Mouse (Mus musculus) lung, postnatal 36 days (tissue): ENCODE results near the gene Snx1.

Experiments used
- DNase-seq: peaks from one replicate; pipeline ENCODE4 v3.0.0; 2022; ENCODE audit warnings: mixed read lengths

Snx1 gene

GRCm38 (mm10) chr9:66087062-66087461 is 39.3 kb downstream of the Snx1 start:
- no peak for DNase-seq

DNA sequence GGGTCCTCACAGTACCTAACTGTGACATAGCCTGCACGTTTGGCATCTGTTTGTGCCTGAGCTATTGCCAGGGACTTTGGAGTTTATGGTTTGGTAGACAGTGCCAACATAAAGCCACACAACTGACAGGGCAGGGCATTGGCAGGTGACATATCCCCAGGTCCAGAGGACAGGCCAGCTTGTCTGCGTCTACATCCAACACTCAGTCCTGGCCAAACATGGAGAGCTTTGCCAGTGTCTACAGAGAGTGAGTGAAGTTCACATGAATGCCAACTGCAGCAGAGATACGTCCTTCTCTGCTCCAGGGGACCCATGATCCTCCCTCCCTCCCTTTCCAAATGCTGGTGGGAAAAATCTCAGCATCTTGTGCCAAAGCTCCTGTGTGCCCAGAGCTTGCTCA is 42.2 kb downstream of the Snx1 start:
- no peak for DNase-seq

GRCm38 (mm10) chr9:66081999-66082398 is 44.4 kb downstream of the Snx1 start:
- DNase-seq, result no peak

GRCm38 (mm10) chr9:66080804-66081459 is 45.5 kb downstream of the Snx1 start:
- peak; percentile 79 for DNase-seq

DNA sequence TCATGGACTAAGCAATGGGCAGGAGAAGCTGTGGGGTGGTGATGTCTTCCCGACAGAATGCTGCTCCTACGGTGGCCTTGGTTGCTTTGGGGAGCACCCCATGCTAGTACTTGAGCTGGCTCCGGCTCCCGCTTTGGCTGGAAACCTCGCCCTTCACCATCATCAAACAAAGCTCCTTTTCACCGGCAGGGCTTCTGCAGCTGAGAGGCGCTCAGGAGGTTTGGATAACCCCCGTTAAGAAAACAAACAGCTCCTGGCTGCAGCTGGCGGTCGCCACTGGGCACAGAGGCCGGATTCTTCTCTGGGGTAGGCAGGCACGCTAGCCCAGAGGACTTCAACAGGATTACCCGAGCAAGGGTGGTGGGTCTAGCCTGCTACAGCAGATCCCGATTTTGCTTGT is 47.9 kb downstream of the Snx1 start:
- DNase-seq, result peak; percentile 28

DNA sequence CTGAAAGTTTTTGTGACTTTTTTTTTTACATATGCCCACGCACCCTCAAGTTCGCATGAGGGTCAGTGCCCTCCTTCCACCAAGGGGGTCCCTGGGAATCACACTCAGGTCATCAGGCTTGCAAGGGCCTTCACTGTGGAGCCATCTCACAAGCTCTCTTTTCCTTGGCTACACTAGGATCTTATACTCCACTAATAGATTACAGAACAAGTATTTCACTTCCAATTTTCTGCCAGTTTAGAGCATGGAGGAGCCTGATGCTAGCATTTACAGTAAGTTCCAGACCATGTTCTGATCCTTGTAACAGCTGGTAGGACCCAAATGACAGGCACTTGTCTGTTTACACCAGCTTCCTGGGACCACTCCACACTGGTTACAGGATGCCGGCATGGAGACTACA is 48.3 kb downstream of the Snx1 start:
- no peak for DNase-seq

DNA sequence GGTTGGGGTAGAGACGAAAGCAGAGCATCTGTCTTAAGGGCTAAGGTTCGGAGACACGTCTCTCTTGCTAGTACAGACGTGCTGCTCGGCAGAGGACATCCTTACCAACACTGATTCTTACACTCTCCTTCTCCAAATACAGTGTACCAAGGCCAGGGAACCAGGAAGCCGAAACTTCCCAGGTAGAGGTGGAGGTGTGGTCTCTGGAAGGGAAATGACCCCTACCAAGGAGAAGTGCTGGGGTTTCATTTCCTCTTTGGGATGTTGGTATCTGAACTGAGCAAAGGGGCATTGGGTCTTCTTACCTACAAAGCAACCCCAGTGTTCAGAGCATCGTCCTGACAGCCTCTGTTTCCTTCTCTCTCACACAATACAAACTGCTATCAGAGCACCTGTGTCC is 53.6 kb downstream of the Snx1 start:
- no peak for DNase-seq

GRCm38 (mm10) chr9:66070151-66070550 is 56.2 kb downstream of the Snx1 start:
- DNase-seq, result no peak

GRCm38 (mm10) chr9:66069583-66069982 is 56.8 kb downstream of the Snx1 start, which contains the start of gene Snx22:
TSS of gene Snx22 (minus strand) at chr9:66069719.
- peak; percentile 95 for DNase-seq

DNA sequence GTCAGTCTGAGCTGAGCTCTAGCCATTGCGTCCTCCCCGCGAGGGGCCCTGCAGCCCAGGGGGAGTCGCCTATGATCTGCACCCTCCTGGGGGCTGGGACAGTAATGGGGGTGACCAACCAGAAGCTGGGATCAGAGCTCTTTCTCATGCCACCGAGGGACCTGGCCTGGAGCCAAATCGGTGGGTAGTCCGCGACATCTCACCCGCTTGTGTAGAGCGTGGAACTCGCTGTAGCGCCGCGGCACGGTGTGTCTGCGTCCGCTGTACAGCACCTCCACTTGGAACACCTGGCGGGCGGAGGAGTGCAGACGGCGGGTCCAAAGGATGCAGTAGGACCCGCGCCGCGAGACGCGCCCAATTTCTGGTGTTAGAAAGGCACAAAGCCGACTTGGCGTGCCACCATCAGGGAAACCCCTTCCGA is 57.4 kb downstream of the Snx1 start:
- peak; percentile 29 for DNase-seq

GRCm38 (mm10) chr9:66068056-66068455 is 58.3 kb downstream of the Snx1 start:
- DNase-seq, result no peak

- DNase-seq, result peak; percentile 67
Measured at GRCm38 (mm10) chr9:66067542-66067941, 58.8 kb downstream of the Snx1 start.

GRCm38 (mm10) chr9:66066791-66067190 is 59.6 kb downstream of the Snx1 start:
- no peak for DNase-seq

DNA sequence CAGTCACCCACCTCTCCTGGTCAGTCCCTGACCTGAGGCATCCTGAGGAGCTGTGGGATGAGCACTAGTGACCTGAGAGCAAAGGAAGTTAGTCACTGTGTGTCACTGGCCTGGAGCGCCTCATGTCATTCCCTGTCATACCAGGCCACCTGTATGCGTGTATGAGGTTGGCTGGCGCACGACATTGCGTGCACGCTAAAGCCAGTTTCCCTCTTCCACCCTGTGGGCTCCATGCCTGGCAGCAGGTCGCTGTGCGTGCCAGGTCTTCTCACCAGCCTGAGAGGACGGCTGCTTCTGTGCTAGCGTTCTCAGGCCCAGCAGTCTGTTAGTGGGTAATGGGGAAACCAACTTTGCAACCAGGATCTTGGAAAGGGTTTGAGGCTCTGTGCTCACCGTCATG is 62.1 kb downstream of the Snx1 start:
- DNase-seq, result no peak

GRCm38 (mm10) chr9:66063446-66063845 is 62.9 kb downstream of the Snx1 start:
- no peak for DNase-seq

DNA sequence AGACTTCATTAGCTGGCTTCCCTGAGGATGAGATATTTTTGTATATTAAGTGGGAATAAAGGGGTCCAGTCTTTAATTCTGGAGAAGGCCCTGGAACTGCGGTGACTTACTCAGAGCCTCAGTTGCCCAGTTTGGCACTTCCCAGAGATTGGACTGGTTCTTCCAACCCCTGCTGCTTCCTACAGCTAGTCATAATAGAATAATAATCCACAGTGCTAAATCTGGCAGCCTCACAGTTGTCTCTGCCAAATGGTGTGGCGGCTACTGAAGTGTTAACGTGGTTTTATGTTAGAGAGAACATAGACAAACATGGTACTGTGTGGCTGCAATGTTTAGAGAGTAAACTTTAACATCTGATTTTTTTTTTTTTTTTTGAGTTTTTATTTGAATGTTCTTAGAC is 64.7 kb downstream of the Snx1 start:
- DNase-seq, result no peak

GRCm38 (mm10) chr9:66060986-66061385 is 65.4 kb downstream of the Snx1 start:
- no peak for DNase-seq

DNA sequence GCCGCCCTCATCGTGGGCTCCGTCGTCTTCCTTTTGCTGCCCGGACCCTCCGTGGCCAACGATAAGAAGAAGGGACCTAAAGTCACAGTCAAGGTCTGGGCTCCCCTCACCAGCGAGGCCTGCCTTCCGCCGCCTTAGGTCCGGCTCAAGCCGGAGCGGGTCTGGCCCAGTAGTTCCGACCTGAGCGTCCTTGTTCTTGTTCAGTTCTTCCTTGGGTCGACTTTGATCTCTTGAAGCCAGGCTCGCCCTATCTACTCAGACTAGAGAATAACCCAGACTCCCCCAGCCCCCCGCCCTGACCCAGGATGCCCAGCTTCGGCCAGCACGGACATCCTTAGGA is 66.1 kb downstream of the Snx1 start:
- no peak for DNase-seq

GRCm38 (mm10) chr9:66059583-66060307 is 66.6 kb downstream of the Snx1 start, which contains the start of gene Ppib:
TSS of gene Ppib (plus strand) at chr9:66060222.
- DNase-seq, result peak; percentile 99

- no peak for DNase-seq
Measured at GRCm38 (mm10) chr9:66053620-66054019, 72.8 kb downstream of the Snx1 start.

- no peak for DNase-seq
Measured at GRCm38 (mm10) chr9:66052731-66053130, 73.7 kb downstream of the Snx1 start.

DNA sequence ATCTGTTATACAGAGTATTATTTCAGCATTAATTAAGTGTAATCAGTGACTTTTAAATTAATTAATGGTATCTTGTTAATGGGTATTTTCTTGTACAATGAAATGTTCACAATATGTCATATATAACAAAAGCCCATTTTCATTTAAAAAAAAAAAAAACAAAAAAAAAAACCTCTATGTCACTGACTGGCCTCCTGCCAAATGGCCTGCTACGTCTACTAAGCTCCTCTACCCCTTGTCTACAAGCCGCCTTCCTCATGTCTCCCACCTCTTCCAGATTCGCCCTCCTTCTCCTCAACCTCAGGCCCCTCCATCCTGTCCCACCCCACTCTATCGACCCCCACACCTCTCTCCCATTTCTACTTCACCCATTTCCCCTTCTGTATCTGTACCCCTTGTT is 74.9 kb downstream of the Snx1 start:
- no peak for DNase-seq

GRCm38 (mm10) chr9:66049931-66050601 is 76.3 kb downstream of the Snx1 start:
- DNase-seq, result no peak

DNA sequence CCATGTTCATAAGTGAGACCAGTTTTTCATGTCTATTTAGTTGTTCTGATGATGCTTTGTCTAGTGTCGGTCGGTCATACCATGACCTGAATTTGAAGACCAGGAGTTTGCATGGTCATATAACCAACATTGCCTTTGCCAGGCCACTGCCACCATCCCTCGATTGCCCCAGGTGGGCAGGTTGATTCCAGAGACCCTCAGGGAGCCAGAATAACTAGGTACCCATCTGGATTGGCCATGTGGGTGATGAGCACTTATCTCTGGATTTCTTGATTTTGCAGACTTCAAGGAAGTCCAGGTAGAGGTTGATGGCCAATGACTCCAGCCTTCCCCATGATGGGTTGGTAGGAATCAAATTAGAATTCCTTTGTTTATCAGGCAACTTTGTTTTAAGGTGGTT is 83.1 kb downstream of the Snx1 start:
- DNase-seq, result no peak
